Mouse (Mus musculus) limb, embryonic 14.5 days (tissue): ENCODE data around the gene Papss2. TPM values are rescaled to one million over a fixed set of nuclear protein-coding genes. Genes with fewer than 3 reads are reported as not detected.

Experiments used
- ATAC-seq: fragments of 200-750 bp; cut with Nextera tagmentation; 2 replicates; pipeline ENCODE4 v1.8.0; 2017; ENCODE audit warnings: low read depth, moderate number of reproducible peaks, moderate TSS enrichment; ENCODE audit not compliant: low FRiP score
- DNase-seq: peaks from one replicate; pipeline ENCODE4 v3.0.0-alpha.2; 2015; ENCODE audit warnings: low spot score
- H3K27ac ChIP-seq: fragments of 300-500 bp; sonication (generic); replicated peaks from 2 replicates; pipeline ENCODE4 v1.5.1; 2014; ENCODE audit warnings: low read depth, mild to moderate bottlenecking, low read length, moderate library complexity, mixed read lengths
- H3K27me3 ChIP-seq: fragments of 300-500 bp; sonication (generic); 2 replicates; pipeline ENCODE4 v1.6.1; 2014; ENCODE audit warnings: low read length, mixed read lengths; ENCODE audit not compliant: control insufficient read depth, insufficient read depth
- H3K36me3 ChIP-seq: fragments of 300-500 bp; sonication (generic); 2 replicates; pipeline ENCODE4 v1.6.1; 2014; ENCODE audit warnings: mild to moderate bottlenecking, low read length, moderate library complexity, mixed read lengths; ENCODE audit not compliant: control insufficient read depth, insufficient read depth
- H3K4me1 ChIP-seq: fragments of 300-500 bp; sonication (generic); 2 replicates; pipeline ENCODE4 v1.6.1; 2014; ENCODE audit warnings: antibody characterized with exemption, low read length, mixed read lengths; ENCODE audit not compliant: control insufficient read depth, insufficient read depth
- H3K4me2 ChIP-seq: fragments of 300-500 bp; sonication (generic); replicated peaks from 2 replicates; pipeline ENCODE4 v1.6.1; 2014; ENCODE audit warnings: low read depth, mild to moderate bottlenecking, low read length, moderate library complexity; ENCODE audit not compliant: severe bottlenecking
- H3K4me3 ChIP-seq: fragments of 300-500 bp; sonication (generic); replicated peaks from 2 replicates; pipeline ENCODE4 v1.5.1; 2014; ENCODE audit warnings: low read length
- H3K9ac ChIP-seq: fragments of 300-500 bp; sonication (generic); 2 replicates; pipeline ENCODE4 v1.6.1; 2014; ENCODE audit warnings: mild to moderate bottlenecking, low read depth, low read length, moderate library complexity; ENCODE audit not compliant: severe bottlenecking
- H3K9me3 ChIP-seq: fragments of 300-500 bp; sonication (generic); 2 replicates; pipeline ENCODE4 v1.6.1; 2016; ENCODE audit warnings: low read length; ENCODE audit not compliant: control insufficient read depth
- POLR2A ChIP-seq: fragments of 200-500 bp; IDR thresholded peaks from 2 replicates; pipeline ENCODE4 v1.8.0; 2012; ENCODE audit warnings: inconsistent platforms, mild to moderate bottlenecking, moderate library complexity, borderline replicate concordance; ENCODE audit not compliant: insufficient read depth, insufficient read length; ENCODE audit errors: extremely low read depth
- WGBS: fragments of 180-500 bp; shearing (Covaris S2); extraction: QIAGEN DNeasy Blood & Tissue Kit; methylation state at CpG from one replicate; pipeline ENCODE4 v1.1.7; 2014; 5-methylcytosine and 5-hydroxymethylcytosine counted together
- polyA plus RNA-seq, 2 experiments: library from polyadenylated mRNA; depleted of rRNA in 1 of 2; stranded (reverse) in 1 of 2; unstranded in 1 of 2; fragments of >200 nt; fragmentation: Nextera tagmentation in 1 of 2; extraction: Ambion mirVana in 1 of 2; gene quantifications; 2 replicates each; pipeline versions ENCODE4 v1.2.1 to v1.2.3; 2012 to 2014

Gene Papss2
- polyA plus RNA-seq, 2 experiments: 48.2 to 62.0 TPM

DNA sequence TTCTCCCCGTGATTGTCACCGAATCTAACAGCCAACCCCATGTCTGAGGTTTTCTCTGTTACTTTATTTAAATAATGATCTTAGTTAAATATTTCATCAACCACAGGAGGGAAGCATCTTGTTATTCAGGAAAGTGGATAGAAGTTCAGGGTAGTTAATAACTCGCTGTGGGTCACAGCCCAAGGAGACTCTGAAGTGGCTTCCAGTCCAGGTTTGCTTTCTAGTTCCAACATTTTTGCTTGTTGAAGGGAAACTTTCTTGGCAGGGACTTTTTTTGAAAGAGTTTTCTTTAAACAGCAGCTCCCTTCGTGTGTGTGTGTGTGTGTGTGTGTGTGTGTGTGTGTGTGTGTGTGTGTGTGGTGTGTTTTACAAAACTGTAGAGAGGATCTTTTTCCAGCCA, 32.0 kb downstream of the Papss2 start:
- no peak overlapping the region for H3K4me3 ChIP-seq
- 80% methylated on average over 4 of the region's 4 CpGs for WGBS
- no peak overlapping the region for H3K9ac ChIP-seq
- no peak overlapping the region for H3K4me2 ChIP-seq
- no peak overlapping the region for H3K27ac ChIP-seq
- H3K4me1 ChIP-seq: peaks cover 4% of the 10 kb centered on the region; the same call in 1 of the 2 replicates
- TF ChIP-seq POLR2A: no peak
- no peaks in the 10 kb centered on the region for H3K9me3 ChIP-seq
- H3K36me3 ChIP-seq: no peaks in the 10 kb centered on the region; the same call in 1 of the 2 replicates
- H3K27me3 ChIP-seq: no peaks in the 10 kb centered on the region
- no peak for DNase-seq
- no peak for ATAC-seq

GRCm38 (mm10) chr19:32628572-32629132, 33.1 kb downstream of the Papss2 start:
- Histone ChIP-seq H3K9me3 (no peaks in the 10 kb centered on the region), H3K36me3 (no peaks in the 10 kb centered on the region; the same call in 1 of the 2 replicates), H3K4me2 (no peak overlapping the region), H3K27me3 (no peaks in the 10 kb centered on the region), H3K9ac (no peak overlapping the region), H3K4me3 (no peak overlapping the region), H3K27ac (no peak overlapping the region), H3K4me1 (peaks cover 4% of the 10 kb centered on the region; the same call in 1 of the 2 replicates)
- no peak for TF ChIP-seq POLR2A
- WGBS: 72% methylated on average over 7 of the region's 7 CpGs
- no peak for DNase-seq
- ATAC-seq: no peak

DNA sequence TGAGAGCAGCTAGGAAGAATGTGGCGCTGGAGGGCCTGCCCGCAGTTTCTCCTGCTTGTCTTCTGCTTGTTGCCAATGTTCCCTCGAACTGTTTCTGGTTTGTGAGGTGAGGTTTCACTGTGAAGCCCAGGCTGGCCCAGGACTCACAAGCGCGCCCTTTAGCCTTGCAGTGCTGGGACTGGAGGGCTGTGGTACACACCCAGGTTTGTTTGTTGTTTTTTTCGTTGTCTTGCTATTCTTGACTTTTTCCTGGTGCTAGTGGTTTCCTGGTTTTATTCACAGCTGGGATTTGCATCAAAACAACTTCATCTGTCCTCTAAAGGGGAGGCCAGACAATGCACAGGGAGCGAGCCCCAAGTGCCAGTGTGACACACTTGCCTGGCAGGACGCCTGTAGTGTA, 39.3 kb downstream of the Papss2 start:
- Histone ChIP-seq H3K27me3 (no peaks in the 10 kb centered on the region), H3K9me3 (no peaks in the 10 kb centered on the region), H3K4me2 (no peak overlapping the region), H3K36me3 (peaks cover 32% of the 10 kb centered on the region), H3K27ac (no peak overlapping the region), H3K4me1 (no peaks in the 10 kb centered on the region; the same call in 1 of the 2 replicates), H3K4me3 (no peak overlapping the region), H3K9ac (no peak overlapping the region)
- TF ChIP-seq POLR2A: no peak
- DNase-seq (no peak), ATAC-seq (no peak)
- WGBS: 84% methylated on average over 8 of the region's 8 CpGs

DNA sequence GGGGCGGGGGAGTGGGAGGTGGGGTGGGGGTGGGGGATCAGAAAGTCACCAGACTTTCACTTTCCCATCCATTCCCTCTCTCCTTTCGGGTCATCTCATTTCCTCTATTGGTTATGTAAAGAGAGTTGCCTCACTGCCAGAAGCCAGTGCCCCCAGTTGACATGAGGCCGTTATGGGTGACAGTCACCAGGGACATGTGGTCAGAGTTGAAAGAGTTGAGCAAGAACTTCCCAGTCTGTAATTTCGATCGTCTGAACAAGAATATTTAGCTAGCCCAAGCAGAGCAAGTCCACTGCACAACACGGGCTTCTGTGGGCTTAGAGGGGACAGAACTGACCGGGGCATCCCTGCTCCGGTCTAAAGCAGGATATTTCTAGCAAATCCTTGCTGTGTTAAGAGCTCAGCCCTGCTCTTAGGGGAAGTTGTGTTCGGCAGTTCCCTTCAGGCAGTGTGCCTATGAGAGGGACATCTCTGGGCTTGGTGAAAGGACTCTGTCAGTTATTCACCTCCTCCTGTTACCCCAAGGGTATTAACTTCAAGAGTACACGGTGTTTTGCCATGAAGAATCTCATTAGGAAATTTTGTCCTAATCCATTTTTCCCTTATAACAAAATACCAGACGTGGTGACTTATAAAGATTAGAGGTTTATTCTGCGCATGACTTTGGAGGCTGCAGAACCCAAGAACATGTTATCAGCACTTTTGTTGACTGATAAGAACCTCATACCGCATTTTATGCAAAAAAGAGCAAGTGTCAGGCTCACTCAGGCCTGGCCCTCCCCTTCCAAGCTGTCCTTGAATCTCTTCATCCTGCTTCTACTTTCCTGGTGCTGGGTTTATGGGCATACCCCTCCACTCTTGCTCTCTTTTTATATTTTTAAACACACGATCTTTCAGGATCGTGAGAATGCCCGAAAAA, 42.0 kb downstream of the Papss2 start:
- Histone ChIP-seq H3K36me3 (peaks cover 57% of the 10 kb centered on the region), H3K9me3 (no peaks in the 10 kb centered on the region), H3K27ac (no peak overlapping the region), H3K4me3 (no peak overlapping the region), H3K4me2 (no peak overlapping the region), H3K9ac (no peak overlapping the region), H3K27me3 (no peaks in the 10 kb centered on the region), H3K4me1 (no peaks in the 10 kb centered on the region; the same call in 1 of the 2 replicates)
- DNase-seq (no peak), ATAC-seq (no peak)
- TF ChIP-seq POLR2A: no peak
- WGBS: 64% methylated on average over 16 of the region's 16 CpGs

GRCm38 (mm10) chr19:32638276-32638903, 42.8 kb downstream of the Papss2 start:
- no peak for DNase-seq
- Histone ChIP-seq H3K36me3 (peaks cover 65% of the 10 kb centered on the region), H3K4me1 (no peaks in the 10 kb centered on the region; the same call in 1 of the 2 replicates)

More at GRCm38 (mm10) chr19:32638276-32638903, 42.8 kb downstream of the Papss2 start:
- Histone ChIP-seq H3K4me2 (no peak overlapping the region), H3K9me3 (no peaks in the 10 kb centered on the region), H3K4me3 (no peak overlapping the region), H3K9ac (no peak overlapping the region), H3K27me3 (no peaks in the 10 kb centered on the region), H3K27ac (no peak overlapping the region)
- no peak for TF ChIP-seq POLR2A
- whole genome bisulfite sequencing: 50% methylated on average over 13 of the region's 13 CpGs
- no peak for ATAC-seq
